Mouse (Mus musculus): Measurements from ENCODE around the gene Cep131.

DNA sequence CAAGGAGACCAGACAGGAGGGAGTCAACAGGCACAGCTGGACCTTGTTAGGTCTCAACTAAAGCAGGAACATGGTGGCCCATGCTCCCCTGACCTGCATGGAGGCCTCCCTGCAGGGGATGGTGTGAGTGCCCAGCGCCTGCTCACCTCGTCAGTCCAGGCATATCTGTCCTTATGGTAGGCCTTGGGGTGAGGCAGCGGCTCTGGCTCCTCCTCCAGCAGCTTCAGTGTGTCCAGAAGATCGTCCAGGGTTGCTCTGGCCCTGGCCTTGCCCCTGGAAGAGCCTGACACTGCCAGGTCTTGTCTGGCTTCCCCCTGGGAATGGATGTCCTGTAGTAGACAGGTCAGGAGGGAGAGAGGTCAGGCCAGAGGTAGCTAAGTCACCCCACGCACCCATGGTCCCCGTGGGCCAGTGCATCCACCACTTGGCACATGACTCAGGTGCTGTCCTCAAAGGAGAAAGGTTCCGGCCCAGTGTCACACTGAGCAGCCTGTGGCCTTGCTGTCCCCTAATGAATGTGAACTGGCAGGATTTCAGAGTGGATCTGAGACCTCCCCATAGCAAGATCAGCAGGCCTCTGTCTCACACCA lies 14.8 kb downstream of the Cep131 start:
- TF ChIP-seq CTCF (conservative IDR thresholded peaks at IDR 0.05 in 1 of 2, IDR thresholded peaks at IDR 0.05 in 1 of 2; ENCODE audit: low read depth in 2 of 2, low read length in 2 of 2): no peak
- TF ChIP-seq MAX (IDR thresholded peaks at IDR 0.05; ENCODE audit: low read length): no peak
- TF ChIP-seq EP300 (IDR thresholded peaks at IDR 0.05; ENCODE audit: low read length): no peak
- no peak for TF ChIP-seq ZKSCAN1 (IDR thresholded peaks at IDR 0.05; ENCODE audit: borderline replicate concordance, low read depth, low read length)
- TF ChIP-seq POLR2A (IDR thresholded peaks at IDR 0.05; ENCODE audit: low read depth, low read length): no peak
- no peak for TF ChIP-seq ELF1 (IDR thresholded peaks at IDR 0.05; ENCODE audit: low read depth, low read length)
- TF ChIP-seq MXI1 (IDR thresholded peaks at IDR 0.05; ENCODE audit: low read depth, low read length): no peak
- TF ChIP-seq USF1 (IDR thresholded peaks at IDR 0.05; ENCODE audit: low read depth, low read length): no peak
- no peak for TF ChIP-seq CHD2 (IDR thresholded peaks at IDR 0.05; ENCODE audit: low read length)
- no peak for TF ChIP-seq SMC3 (IDR thresholded peaks at IDR 0.05; ENCODE audit: low read depth, low read length)
- TF ChIP-seq BHLHE40 (IDR thresholded peaks at IDR 0.05; ENCODE audit: low read depth, low read length): no peak

Measured in CH12.LX (cell line).